Mouse (Mus musculus): ENCODE data around the gene Ano4. TPM values are rescaled to one million over a fixed set of nuclear protein-coding genes. Genes with fewer than 3 reads are reported as not detected.
"Not testable (repeated sequence)": the region's sequence is repeated elsewhere in the genome, so short reads cannot be mapped to it uniquely, and the experiment has no call there.

The Ano4 gene
- polyA plus RNA-seq, 1 experiment from 2014 or later: 0.25 TPM

DNA sequence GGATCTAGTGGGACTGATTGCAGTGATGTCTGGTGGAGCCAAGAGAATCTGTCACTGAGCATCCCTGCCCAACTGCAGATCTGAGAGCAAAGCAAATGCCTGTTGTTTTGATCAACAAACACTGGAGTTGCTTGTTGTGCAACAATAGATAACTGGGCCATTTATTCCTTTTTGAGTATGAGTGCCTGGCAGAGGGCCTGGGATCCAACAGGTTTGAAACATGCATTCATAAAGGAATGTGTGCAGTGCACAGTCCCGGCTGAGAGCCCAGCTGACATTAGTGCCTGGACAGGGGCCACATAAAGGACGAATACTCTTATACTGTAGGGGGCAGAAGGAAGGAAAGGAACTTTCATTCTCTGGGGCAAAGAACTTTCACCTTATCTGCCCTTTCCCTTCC lies 241.0 kb downstream of the Ano4 start:
- H3K4me2 ChIP-seq (replicated peaks): no peak overlapping the region
- 81% methylated on average over 2 of the region's 2 CpGs for WGBS
- H3K4me1 ChIP-seq: peaks cover 5% of the 10 kb centered on the region; the same call in 1 of the 2 replicates
- H3K4me3 ChIP-seq: no peak overlapping the region
- H3K36me3 ChIP-seq: no peaks in the 10 kb centered on the region
- H3K9ac ChIP-seq: no peak overlapping the region
- H3K27me3 ChIP-seq: no peaks in the 10 kb centered on the region
- no peak overlapping the region for H3K27ac ChIP-seq
- no peaks in the 10 kb centered on the region for H3K9me3 ChIP-seq
- ATAC-seq (ENCODE audit: low FRiP score, low read depth): no peak

DNA sequence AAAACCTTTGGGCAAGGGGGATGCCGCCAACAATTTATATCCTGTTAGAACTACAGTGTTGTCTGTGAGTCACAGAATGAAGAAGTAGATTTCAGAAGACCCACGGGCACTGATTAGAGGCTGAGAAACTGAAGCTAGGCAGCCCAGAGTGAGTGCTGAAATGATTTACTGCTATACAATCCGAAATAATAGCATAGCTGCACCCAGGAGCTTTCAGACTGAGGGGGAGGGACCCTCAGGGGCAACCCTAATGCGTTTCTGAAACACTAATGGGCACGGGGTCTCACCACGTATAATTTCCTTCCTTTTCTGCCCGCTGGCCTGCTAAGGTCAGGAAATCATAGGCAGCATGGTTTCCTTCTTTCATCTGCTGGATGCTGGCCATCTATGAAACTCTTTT lies 242.5 kb downstream of the Ano4 start:
- Histone ChIP-seq H3K27ac (no peak overlapping the region), H3K4me3 (no peak overlapping the region), H3K4me2 (replicated peaks) (no peak overlapping the region), H3K9ac (no peak overlapping the region), H3K9me3 (no peaks in the 10 kb centered on the region), H3K4me1 (peaks cover 5% of the 10 kb centered on the region; the same call in 1 of the 2 replicates), H3K36me3 (no peaks in the 10 kb centered on the region), H3K27me3 (no peaks in the 10 kb centered on the region)
- ATAC-seq (ENCODE audit: low FRiP score, low read depth): no peak; the same call in 1 of the 2 replicates
- 22% methylated on average over 7 of the region's 7 CpGs for WGBS

DNA sequence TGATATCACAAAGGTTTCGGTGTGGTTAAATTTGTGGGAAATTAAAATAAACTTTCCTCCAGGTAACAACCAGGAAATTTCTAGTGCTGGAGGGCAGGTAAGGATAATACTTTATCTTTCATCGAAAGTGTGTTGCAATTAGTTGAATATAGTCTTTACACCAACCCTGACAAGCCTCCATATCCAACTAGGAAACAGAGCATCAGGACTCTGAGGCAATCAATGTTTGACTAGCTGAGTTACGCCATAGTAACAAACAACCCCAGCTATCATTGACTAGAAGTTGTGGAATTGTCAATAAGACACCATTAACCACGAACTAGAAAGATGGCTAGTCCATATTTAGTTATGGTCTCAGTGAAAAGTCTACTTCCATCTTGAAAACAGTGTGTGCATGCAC lies 246.4 kb downstream of the Ano4 start:
- Histone ChIP-seq H3K9ac (no peak overlapping the region), H3K36me3 (no peaks in the 10 kb centered on the region), H3K4me3 (no peak overlapping the region), H3K4me2 (replicated peaks) (no peak overlapping the region), H3K9me3 (no peaks in the 10 kb centered on the region), H3K27ac (no peak overlapping the region), H3K27me3 (no peaks in the 10 kb centered on the region), H3K4me1 (peaks cover 5% of the 10 kb centered on the region; the same call in 1 of the 2 replicates)
- 74% methylated on average over 4 of the region's 4 CpGs for WGBS
- ATAC-seq (ENCODE audit: low FRiP score, low read depth): no peak

DNA sequence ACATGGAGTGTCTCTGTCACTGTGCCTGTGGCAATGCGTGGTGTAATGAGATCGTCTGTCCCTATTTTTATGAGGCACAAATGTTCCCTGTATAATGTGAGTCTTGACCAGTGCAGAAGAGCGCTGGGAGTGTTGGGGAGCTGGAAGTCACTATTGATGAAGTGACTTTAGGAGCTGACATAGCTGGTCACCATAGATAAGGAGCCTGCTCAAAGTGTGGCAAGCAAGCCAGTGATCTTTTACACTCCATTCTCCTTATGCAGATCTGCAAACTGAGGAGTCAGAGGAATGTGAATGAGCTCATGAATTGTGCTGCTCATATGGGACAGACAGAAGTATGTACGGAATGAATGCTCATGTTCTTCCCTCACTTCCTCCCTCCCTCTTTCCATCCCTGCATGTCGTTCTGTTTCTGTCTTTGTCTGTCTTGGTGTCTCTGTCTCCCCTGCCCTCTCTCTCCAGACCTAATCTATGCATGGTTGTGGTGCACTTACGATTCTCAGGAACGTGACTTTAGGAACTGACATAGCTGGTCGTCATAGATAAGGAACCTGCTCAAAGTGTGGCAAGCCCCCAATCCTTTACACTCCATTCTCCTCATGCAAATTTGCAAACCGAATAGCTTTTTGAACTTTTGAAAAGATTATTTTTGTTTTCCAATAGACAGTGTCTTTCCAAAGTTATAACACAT lies 252.1 kb downstream of the Ano4 start:
- no peak overlapping the region for H3K4me2 ChIP-seq (replicated peaks)
- H3K9me3 ChIP-seq: no peaks in the 10 kb centered on the region
- H3K36me3 ChIP-seq: no peaks in the 10 kb centered on the region
- H3K4me3 ChIP-seq: no peak overlapping the region
- no peak overlapping the region for H3K9ac ChIP-seq
- H3K27ac ChIP-seq: no peak overlapping the region
- no peaks in the 10 kb centered on the region for H3K27me3 ChIP-seq
- no peaks in the 10 kb centered on the region for H3K4me1 ChIP-seq
- WGBS: 68% methylated on average over 9 of the region's 9 CpGs
- ATAC-seq (ENCODE audit: low FRiP score, low read depth): no peak

DNA sequence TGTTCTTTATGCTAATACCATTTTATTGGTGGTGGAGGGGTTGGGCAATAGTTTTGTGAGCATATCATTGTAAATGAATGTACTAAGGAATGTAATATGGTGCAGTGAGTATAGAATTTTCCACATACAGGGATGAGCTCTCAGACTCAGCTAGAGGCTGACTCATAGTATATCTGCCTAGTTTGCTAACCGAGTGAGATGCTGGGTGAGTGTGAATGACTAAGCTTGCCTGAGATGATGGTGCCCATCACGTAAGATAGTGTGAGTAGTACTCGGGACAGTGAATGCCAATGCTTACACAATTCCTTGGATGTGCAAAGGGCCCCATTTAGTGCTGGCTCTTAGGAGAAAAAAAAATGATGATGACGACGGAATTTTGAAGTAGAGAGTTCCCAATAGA lies 267.1 kb downstream of the Ano4 start:
- no peaks in the 10 kb centered on the region for H3K36me3 ChIP-seq
- no peak overlapping the region for H3K9ac ChIP-seq
- H3K27ac ChIP-seq: no peak overlapping the region
- H3K4me3 ChIP-seq: no peak overlapping the region
- no peak overlapping the region for H3K4me2 ChIP-seq (replicated peaks)
- H3K4me1 ChIP-seq: no peaks in the 10 kb centered on the region
- H3K27me3 ChIP-seq: no peaks in the 10 kb centered on the region
- ATAC-seq (ENCODE audit: low FRiP score, low read depth): no peak
- WGBS: 87% methylated on average over 5 of the region's 5 CpGs
- no peaks in the 10 kb centered on the region for H3K9me3 ChIP-seq

DNA sequence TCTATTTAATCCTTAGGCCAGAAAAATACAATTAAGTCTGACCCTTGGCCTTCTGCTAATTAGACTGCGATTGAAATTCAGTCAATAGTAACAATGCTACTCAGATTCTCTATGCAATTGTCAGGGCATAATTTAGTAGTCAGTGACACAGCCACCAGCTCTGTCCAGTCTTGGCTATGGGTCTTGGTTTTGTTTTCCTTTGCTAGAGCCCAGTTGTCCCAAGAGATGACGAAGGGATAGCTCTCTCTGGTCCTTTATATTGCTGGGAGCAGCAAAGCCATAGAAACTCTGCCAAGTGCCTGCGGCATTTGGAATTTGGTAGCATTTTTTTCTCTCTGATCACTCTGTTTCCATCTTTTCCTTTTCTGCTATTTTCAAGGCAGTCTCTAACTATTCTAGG lies 288.7 kb downstream of the Ano4 start:
- Histone ChIP-seq H3K4me1 (no peaks in the 10 kb centered on the region), H3K27me3 (no peaks in the 10 kb centered on the region), H3K9me3 (0 out of 2 replicates have a peak, but pooled peaks cover 4% of the 10 kb centered on the region), H3K36me3 (no peaks in the 10 kb centered on the region), H3K4me3 (no peak overlapping the region), H3K27ac (no peak overlapping the region), H3K9ac (no peak overlapping the region), H3K4me2 (replicated peaks) (no peak overlapping the region)
- ATAC-seq (ENCODE audit: low FRiP score, low read depth): no peak
- 78% methylated on average over 3 of the region's 3 CpGs for WGBS

DNA sequence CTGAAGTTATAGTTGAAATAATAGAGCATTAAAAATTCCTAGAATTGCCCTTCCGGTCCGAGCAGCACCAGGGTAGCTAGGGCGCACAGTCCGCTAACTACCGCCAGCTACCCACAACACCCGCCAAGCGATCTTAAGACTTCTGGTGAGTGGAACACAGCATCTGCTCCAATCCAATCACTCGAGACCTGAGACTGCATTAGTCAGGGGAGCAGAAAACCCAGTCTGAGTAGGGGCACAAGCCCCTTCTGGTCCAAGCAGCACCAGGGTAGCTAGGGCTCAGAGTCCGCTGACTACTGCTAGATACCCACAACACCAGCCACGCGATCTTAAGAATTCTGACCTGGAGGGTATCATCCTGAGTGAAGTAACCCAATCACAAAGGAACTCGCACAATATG lies 299.6 kb downstream of the Ano4 start:
- not testable (repeated sequence) for H3K9me3 ChIP-seq; H3K36me3 ChIP-seq; H3K9ac ChIP-seq; H3K4me3 ChIP-seq; H3K27ac ChIP-seq; ATAC-seq (ENCODE audit: low FRiP score, low read depth); H3K4me1 ChIP-seq; H3K27me3 ChIP-seq; H3K4me2 ChIP-seq (replicated peaks)
- WGBS: 89% methylated on average over 12 of the region's 12 CpGs

DNA sequence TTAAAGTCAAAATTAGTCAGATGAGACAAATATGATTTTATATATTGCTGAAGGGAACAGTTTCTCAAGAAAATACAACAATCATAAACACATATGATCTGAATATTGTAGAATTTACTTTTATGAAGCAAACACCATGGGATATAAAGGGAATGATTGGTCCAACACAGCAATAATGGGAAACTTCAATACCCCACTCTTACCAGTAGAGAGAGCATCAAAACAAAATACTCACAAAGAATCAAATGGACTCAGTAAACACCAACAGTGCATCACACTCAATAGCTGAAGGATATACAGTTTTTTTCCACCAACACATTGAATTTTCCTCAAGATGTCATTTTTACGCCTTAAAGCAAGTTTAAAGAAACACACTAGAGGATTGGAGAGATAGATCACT lies 300.4 kb downstream of the Ano4 start:
- Histone ChIP-seq H3K4me2 (replicated peaks) (no peak overlapping the region), H3K27ac (no peak overlapping the region), H3K9ac (no peak overlapping the region), H3K9me3 (no peaks in the 10 kb centered on the region), H3K36me3 (no peaks in the 10 kb centered on the region), H3K4me1 (no peaks in the 10 kb centered on the region), H3K27me3 (no peaks in the 10 kb centered on the region), H3K4me3 (no peak overlapping the region)
- WGBS: 93% methylated on average over 1 of the region's 1 CpGs
- ATAC-seq (ENCODE audit: low FRiP score, low read depth): no peak

DNA sequence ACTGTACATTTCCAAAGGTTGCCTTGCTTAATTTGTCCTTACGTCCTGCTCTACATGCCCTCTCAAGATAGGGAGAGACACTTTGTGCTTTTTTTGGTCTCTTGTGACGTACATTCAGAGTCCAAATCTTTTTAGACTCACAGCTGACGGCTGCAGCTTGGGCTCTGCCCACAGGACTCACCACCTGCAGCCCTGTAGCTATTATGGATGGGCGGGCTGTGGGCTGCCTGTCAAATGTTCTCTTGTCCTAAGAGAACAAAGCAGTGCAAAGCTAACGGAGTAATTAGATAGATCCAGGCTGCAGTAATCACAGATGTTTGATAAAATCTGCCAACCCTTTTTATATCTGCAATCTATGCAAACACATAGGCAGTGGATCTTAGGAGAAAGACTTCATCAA lies 325.6 kb downstream of the Ano4 start:
- Histone ChIP-seq H3K27me3 (no peaks in the 10 kb centered on the region), H3K9ac (no peak overlapping the region), H3K4me2 (replicated peaks) (no peak overlapping the region), H3K27ac (no peak overlapping the region), H3K36me3 (no peaks in the 10 kb centered on the region), H3K4me1 (no peaks in the 10 kb centered on the region), H3K9me3 (no peaks in the 10 kb centered on the region), H3K4me3 (no peak overlapping the region)
- ATAC-seq (ENCODE audit: low FRiP score, low read depth): no peak
- WGBS: 63% methylated on average over 5 of the region's 5 CpGs

DNA sequence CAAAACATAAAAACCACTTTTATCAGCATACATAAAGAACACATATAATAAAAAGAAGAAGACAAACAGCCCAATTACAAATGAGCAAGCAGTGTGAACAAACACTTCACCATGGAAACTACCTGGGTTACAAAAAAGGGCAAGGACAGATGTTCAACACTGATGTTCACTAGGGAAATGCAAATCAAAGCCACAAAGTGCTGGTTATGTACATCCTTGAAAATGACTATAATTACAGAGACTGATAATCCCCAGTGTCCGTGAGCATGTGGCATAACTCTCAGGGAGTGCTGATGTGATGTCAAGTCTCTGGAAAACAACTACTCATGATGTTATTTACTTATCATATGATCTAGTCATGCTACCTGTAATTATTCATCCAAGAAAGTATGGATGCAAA lies 336.3 kb downstream of the Ano4 start:
- H3K9ac ChIP-seq: no peak overlapping the region
- no peak overlapping the region for H3K4me3 ChIP-seq
- ATAC-seq (ENCODE audit: low FRiP score, low read depth): no peak
- no peak overlapping the region for H3K4me2 ChIP-seq (replicated peaks)
- H3K4me1 ChIP-seq: no peaks in the 10 kb centered on the region
- no peaks in the 10 kb centered on the region for H3K36me3 ChIP-seq
- 79% methylated on average over 1 of the region's 1 CpGs for WGBS
- no peaks in the 10 kb centered on the region for H3K27me3 ChIP-seq
- no peak overlapping the region for H3K27ac ChIP-seq
- H3K9me3 ChIP-seq: no peaks in the 10 kb centered on the region

DNA sequence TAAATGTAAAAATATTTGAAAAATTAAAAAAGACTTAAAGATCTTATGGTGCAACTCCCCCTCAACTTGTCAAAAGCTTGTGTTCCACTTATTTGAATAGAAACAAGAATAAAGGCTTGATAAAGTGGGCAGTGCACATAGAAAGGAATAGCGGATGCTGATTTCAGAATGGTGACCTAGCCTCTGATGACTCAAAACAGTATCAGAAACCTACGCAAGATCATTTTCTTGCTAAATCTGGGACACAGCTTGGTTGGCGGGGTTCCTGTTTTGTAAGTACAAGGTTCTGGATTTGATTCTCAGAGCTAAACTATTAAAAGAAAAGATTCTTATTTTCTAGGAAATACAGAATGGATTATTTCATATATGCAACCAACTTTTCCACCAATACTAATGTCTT lies 340.0 kb downstream of the Ano4 start:
- ATAC-seq (ENCODE audit: low FRiP score, low read depth): no peak
- 85% methylated on average over 3 of the region's 3 CpGs for WGBS

DNA sequence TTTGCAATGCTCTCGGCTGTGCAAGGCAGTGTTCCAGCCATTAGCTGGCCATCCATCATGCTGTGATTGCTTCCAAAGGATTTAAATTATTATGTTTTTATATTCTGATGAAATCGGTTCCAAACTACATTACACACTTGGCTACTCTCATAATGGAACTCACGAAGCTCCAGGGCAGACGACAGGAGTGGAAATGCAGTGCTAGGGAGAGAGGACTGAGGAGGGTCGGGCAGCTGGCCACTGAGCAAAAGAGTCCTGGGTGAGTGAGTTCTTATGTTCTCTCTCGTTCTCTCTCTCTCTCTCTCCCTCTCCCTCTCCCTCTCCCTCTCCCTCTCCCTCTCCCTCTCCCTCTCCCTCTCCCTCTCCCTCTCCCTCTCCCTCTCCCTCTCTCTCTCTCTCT lies 357.6 kb downstream of the Ano4 start:
- Histone ChIP-seq H3K9me3 (no peaks in the 10 kb centered on the region), H3K36me3 (no peaks in the 10 kb centered on the region), H3K27me3 (no peaks in the 10 kb centered on the region), H3K9ac (no peak overlapping the region), H3K27ac (no peak overlapping the region), H3K4me1 (no peaks in the 10 kb centered on the region), H3K4me2 (replicated peaks) (no peak overlapping the region), H3K4me3 (no peak overlapping the region)
- no peak for ATAC-seq (ENCODE audit: low FRiP score, low read depth)
- WGBS: 69% methylated on average over 6 of the region's 6 CpGs

More for the DNA sequence above, 340.0 kb downstream of the Ano4 start:
- Histone ChIP-seq H3K27ac (no peak overlapping the region), H3K4me3 (no peak overlapping the region), H3K4me2 (replicated peaks) (no peak overlapping the region), H3K27me3 (no peaks in the 10 kb centered on the region), H3K4me1 (no peaks in the 10 kb centered on the region), H3K36me3 (no peaks in the 10 kb centered on the region), H3K9me3 (no peaks in the 10 kb centered on the region), H3K9ac (no peak overlapping the region)

DNA sequence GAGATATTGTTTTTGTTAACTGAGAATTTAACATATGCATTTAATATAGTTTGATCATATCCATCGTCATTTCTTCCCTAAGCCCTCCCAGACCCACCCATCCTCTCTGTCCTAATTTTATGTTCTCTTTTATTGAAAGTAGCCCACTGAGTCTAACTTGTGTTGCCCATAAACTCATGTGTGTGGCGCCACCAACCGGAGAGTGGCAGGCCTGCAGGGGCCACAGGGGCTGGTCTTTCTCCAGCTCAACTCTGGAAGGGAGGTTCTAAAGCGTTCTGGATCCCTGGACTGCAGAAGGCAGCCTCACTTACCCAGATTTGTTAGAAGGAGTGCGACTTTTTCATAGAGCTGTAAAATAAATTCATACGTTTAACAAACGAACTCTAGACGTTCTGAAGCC lies 361.1 kb downstream of the Ano4 start:
- H3K4me1 ChIP-seq: no peaks in the 10 kb centered on the region
- no peak overlapping the region for H3K9ac ChIP-seq
- no peaks in the 10 kb centered on the region for H3K36me3 ChIP-seq
- H3K27me3 ChIP-seq: no peaks in the 10 kb centered on the region
- no peaks in the 10 kb centered on the region for H3K9me3 ChIP-seq
- H3K27ac ChIP-seq: no peak overlapping the region
- no peak overlapping the region for H3K4me3 ChIP-seq
- ATAC-seq (ENCODE audit: low FRiP score, low read depth): no peak
- H3K4me2 ChIP-seq (replicated peaks): no peak overlapping the region
- WGBS: 30% methylated on average over 8 of the region's 8 CpGs

All from limb, embryonic 13.5 days (tissue).